Mouse (Mus musculus) ovary, adult 10 weeks (tissue): Measurements from ENCODE around the gene Aff2. TPM values are rescaled to one million over a fixed set of nuclear protein-coding genes. Genes with fewer than 3 reads are reported as not detected.

Source experiments
- polyA plus RNA-seq: library from polyadenylated mRNA; stranded (reverse); fragments of 350-450 nt; fragmentation: Illumina TruSeq; extraction: RNeasy Lipid Tissue Mini Kit (QIAGEN cat#74804); gene quantifications from one replicate; pipeline ENCODE4 v1.2.3, GENCODE M21; 2014

Gene Aff2
- polyA plus RNA-seq = 109 TPM

GRCm38 (mm10) chrX:69360238-69361054 lies at the start of gene Aff2:
Gene Aff2 (plus strand): TSS chrX:69360294.

